Mouse (Mus musculus) thymus, adult 2 months (tissue): ENCODE measurements around the gene Hoxc9.

Source experiments
- CTCF ChIP-seq: fragments of 200-500 bp; IDR thresholded peaks from 2 replicates; pipeline ENCODE4 v1.5.1; 2012; ENCODE audit warnings: mild to moderate bottlenecking, control low read depth, low read length, moderate library complexity, borderline replicate concordance; ENCODE audit not compliant: control insufficient read depth, poor library complexity, insufficient read depth; ENCODE audit errors: extremely low read depth
- POLR2A ChIP-seq: fragments of 200-500 bp; IDR thresholded peaks from 2 replicates; pipeline ENCODE4 v1.6.1; 2012; ENCODE audit warnings: mild to moderate bottlenecking, low read length, control low read depth, moderate library complexity; ENCODE audit not compliant: control insufficient read depth, poor library complexity, insufficient read depth; ENCODE audit errors: extremely low read depth

DNA sequence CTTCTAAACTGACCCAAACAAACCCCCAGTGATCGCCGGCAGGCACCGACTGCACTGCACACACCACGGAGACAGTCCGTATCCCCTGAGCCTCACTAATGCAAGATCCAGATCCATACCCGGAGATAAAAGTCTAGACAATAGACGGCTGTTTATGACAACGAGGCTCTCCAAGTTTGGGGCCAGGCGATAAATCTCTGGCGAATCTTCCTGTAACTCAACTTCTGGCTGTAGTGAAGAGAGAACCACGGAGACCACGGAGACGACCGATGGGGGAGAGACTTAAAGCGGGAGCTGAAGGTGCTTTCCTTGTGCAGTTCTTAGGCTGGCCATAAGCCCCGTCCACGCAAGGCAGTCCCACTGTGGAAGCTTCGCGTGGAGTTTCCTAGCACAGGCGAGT lies 26.5 kb upstream of the Hoxc9 start:
- TF ChIP-seq POLR2A (no peak), CTCF (no peak)
